Mouse (Mus musculus): Measurements from ENCODE around the gene Ubqln2. TPM values are rescaled to one million over a fixed set of nuclear protein-coding genes. Genes with fewer than 3 reads are reported as not detected.

Ubqln2 gene
- total and polyA plus RNA-seq, 3 experiments: not detected

- no peak overlapping the region for H3K9ac ChIP-seq (ENCODE audit: insufficient read depth, low read depth)
- H3K27me3 ChIP-seq (replicated peaks): no peaks in the 10 kb centered on the region
- no peak overlapping the region for H3K4me3 ChIP-seq (replicated peaks in 1 of 3; ENCODE audit: low read depth in 2 of 3, low read length in 2 of 3, poor library complexity in 1 of 3)
- dilution Hi-C loops (cut with MboI; ENCODE audit: extremely low pct_ligation_motif_present, extremely low pct_unique_long_range_greater_than_20kb, low sequenced_read_pairs): no loop called here
- no peak overlapping the region for H3K27ac ChIP-seq (ENCODE audit: insufficient read depth, low read depth)
- H3K79me2 ChIP-seq (replicated peaks; ENCODE audit: control insufficient read depth, extremely low read depth, insufficient read depth, poor library complexity, severe bottlenecking): no peaks in the 10 kb centered on the region
- H3K9me3 ChIP-seq (replicated peaks; ENCODE audit: low read length): no peaks in the 10 kb centered on the region
- TF ChIP-seq KAT2A (IDR thresholded peaks at IDR 0.05; ENCODE audit: insufficient replicate concordance, low read length) (no peak), NRF1 (IDR thresholded peaks at IDR 0.05; ENCODE audit: low read depth, low read length) (no peak), POLR2A (IDR thresholded peaks at IDR 0.05; ENCODE audit: low read depth, low read length) (no peak), JUN (IDR thresholded peaks at IDR 0.05; ENCODE audit: insufficient read depth, low read depth, low read length) (no peak), UBTF (IDR thresholded peaks at IDR 0.05; ENCODE audit: low read depth, low read length) (no peak), MAFK (IDR thresholded peaks at IDR 0.05; ENCODE audit: insufficient replicate concordance, low read length) (no peak), E2F4 (IDR thresholded peaks at IDR 0.05; ENCODE audit: insufficient replicate concordance, low read depth, low read length) (no peak), CHD2 (IDR thresholded peaks at IDR 0.05; ENCODE audit: low read length) (no peak)
- H3K36me3 ChIP-seq (replicated peaks in 1 of 2; ENCODE audit: control insufficient read depth in 1 of 2, insufficient read depth in 1 of 2, low read length in 1 of 2): no peaks in the 10 kb centered on the region
- no peak for DNase-seq (ENCODE audit: extremely low read depth)
- in situ Hi-C loops (cut with MboI; ENCODE audit: low pct_ligation_motif_present, low pct_unique_long_range_greater_than_20kb, low sequenced_read_pairs): no loop called here
- H3K4me1 ChIP-seq (ENCODE audit: control insufficient read depth in 1 of 2, insufficient read depth in 2 of 2): no peaks in the 10 kb centered on the region
- no peak overlapping the region for H3K4me2 ChIP-seq (ENCODE audit: insufficient read depth, low read depth, poor library complexity, severe bottlenecking)
These were observed 30.4 kb downstream of the Ubqln2 start for GRCm38 (mm10) chrX:153528399-153528798.

Other genes with a start within 250 kb of the Ubqln2 start
- not detected in 2 replicates for gene Cypt3, start 60.4 kb downstream of the Ubqln2 start, total RNA-seq (2012; rRNA removed)
- gene Cypt3, start 60.4 kb downstream of the Ubqln2 start, total RNA-seq (2014; rRNA removed): not detected in 2 replicates
- gene Cypt3, start 60.4 kb downstream of the Ubqln2 start, polyA plus RNA-seq (2012; ENCODE audit: insufficient read length, low read depth): not detected in 2 replicates
- not detected in 2 replicates for gene Kctd12b, start 198.2 kb downstream of the Ubqln2 start, total RNA-seq (2012; rRNA removed)
- not detected in 2 replicates for gene Kctd12b, start 198.2 kb downstream of the Ubqln2 start, total RNA-seq (2014; rRNA removed)
- not detected in 2 replicates for gene Kctd12b, start 198.2 kb downstream of the Ubqln2 start, polyA plus RNA-seq (2012; ENCODE audit: insufficient read length, low read depth)
- not detected in 2 replicates for gene Nbdy, start 225.4 kb downstream of the Ubqln2 start, total RNA-seq (2012; rRNA removed)
- gene Nbdy, start 225.4 kb downstream of the Ubqln2 start, total RNA-seq (2014; rRNA removed): not detected in 2 replicates
- not detected in 2 replicates for gene Nbdy, start 225.4 kb downstream of the Ubqln2 start, polyA plus RNA-seq (2012; ENCODE audit: insufficient read length, low read depth)